Mouse (Mus musculus): ENCODE results near the gene Ercc8. TPM values are rescaled to one million over a fixed set of nuclear protein-coding genes. Genes with fewer than 3 reads are reported as not detected.
A peak's percentile ranks its signal among the peaks of the same experiment; 100 is the strongest.

The Ercc8 gene
- total RNA-seq, 2 experiments from 2014 or later: 15.2 to 16.0 TPM

- DNase-seq (ENCODE audit: low spot score in 2 of 2): peak; percentile 76 to 89
Observed at GRCm38 (mm10) chr13:108214081-108214484, 55.6 kb downstream of the Ercc8 start, which contains the start of gene Elovl7. Gene Elovl7 (plus strand): TSS chr13:108214404.

DNA sequence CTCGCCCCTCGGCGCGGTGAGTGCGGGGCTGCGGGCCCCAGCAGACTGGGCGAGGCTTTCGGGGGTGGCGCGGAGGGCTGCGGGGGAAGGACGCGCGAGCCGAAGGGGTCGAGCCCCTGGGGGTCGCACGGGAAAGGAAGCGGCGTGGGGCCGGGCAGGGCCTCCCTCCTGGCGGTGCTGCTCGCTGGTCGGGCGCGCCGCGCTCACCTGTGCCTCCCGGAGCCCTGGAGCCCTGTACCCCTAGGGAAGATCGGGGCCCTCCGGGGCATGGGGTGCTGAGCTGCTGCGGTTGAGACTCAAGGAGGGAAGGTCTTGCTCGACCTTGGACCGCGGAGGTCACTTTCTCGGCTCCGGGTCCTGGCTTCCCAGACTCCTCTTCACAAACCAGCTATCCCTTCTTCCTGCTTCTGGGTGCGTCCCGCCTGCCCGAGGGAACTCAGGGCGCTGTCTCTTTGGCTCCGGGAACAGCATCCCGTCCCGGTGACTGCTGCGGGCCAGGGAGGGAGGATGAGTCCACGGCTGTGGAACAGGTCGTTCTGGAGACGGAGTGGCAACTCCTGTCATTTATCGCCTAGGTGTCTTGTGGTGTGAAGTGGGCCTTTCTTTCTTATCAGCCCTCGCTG lies 56.1 kb downstream of the Ercc8 start:
- DNase-seq (ENCODE audit: low spot score in 2 of 2): peak; percentile 13 to 31

DNA sequence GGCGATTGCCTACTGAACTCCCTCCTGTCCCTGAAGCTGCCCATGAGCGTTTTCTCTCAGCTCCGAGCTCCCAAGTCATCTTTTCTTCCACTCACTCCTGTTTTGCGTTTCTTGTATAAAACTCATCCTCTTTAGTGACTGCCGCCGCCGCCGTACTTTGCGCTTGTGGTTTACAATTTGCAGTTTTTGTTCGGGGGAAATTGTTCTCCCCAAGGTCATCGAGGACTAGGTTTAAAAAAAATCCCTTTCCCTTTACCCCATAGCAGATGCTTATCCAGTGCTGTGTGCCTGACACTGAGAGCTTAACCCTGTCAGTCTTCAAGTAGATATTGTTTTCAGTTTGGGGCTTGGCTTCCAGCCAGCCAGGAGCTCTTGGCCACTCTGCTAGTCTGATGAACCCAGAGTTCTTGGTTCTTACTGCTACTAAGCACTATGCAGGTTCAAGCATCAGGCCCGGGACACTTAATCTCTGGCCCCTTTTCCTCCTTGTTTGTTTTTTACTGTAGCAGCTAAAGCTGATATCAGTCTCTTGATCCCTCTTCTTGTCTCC lies 56.8 kb downstream of the Ercc8 start:
- DNase-seq (ENCODE audit: low spot score in 2 of 2): no peak

- DNase-seq (ENCODE audit: low spot score in 2 of 2): no peak
Observed at GRCm38 (mm10) chr13:108219773-108220172, 61.2 kb downstream of the Ercc8 start.

DNA sequence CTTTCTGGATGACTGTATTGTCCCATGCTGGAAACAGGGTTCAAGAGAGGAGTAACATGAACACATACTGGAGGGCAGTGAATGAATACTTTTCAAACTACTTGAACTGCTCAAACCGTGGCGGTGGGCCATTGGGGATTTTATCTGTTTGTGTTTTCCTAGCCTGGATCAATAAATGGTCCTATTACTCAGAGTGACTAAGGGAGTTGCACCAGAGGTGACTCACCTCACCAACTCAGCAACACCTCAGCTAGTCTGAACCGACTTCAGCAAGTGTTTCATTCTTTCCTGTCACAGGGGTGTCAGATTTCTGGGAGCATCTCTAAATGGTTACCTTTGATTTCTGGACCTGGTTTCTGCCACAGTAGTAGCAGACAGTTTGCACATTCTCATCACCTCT lies 70.7 kb downstream of the Ercc8 start:
- no peak for DNase-seq (ENCODE audit: low spot score in 2 of 2)

DNA sequence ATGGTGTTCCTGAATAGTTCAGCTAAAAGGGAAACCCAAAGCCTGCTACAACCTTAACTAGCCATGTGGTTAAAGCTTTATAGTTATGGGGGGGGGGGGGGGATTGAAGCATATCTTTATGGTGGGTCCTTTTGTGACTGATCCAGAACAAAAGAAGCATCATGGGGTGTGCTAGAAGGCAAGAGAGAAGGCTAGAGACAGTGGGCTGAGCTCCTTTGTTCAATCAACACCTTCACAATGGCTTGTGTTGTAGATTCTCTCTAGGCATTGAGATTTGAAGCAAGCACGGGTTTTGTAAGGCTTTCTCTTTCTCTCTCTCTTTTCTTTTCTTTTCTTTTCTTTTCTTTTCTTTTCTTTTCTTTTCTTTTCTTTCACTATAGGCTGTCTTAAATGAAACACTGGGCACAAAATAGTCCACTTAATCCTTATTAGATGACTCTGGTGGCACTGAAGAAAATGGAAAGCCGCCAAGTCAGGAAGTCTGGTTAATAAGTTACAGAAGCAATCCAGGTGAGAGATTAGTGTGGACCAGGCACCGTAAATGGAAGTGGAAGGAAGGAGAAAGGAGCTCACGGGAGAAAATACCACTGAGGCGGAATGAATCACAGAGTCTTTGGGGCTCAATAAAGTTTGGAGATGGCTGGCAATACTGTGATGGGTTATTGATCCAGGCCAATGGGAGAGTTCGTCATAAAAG lies 71.3 kb downstream of the Ercc8 start:
- DNase-seq (ENCODE audit: low spot score in 2 of 2): no peak

DNA sequence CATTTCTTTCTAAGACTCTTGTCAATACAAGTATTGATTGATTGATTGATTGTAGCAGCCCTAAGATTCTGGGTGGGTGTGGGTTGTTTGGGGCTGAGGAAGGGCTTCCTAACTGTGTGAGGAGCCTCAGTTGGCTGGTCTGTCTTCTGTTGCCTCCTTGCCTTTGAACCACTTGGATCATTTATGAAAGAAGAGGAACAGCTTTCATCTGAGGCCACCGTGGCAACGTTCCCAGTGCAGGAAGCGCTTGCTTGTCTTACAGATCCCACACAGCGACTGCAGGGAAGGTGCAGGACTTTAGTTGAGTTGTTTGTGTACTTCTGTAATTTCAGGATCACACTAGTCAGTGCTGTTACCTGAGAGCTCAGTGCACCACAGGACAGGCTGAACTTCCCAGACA lies 81.5 kb downstream of the Ercc8 start:
- no peak for DNase-seq (ENCODE audit: low spot score in 2 of 2)

GRCm38 (mm10) chr13:108241715-108242114 lies 83.2 kb downstream of the Ercc8 start:
- DNase-seq (ENCODE audit: low spot score in 2 of 2): no peak

Other genes starting within 250 kb of the Ercc8 start
- 10 to 100 TPM; 40.3 to 43.1 TPM for gene Smim15, start 114.3 kb upstream of the Ercc8 start, total RNA-seq (2021)
- 10 to 100 TPM; 24.0 to 25.2 TPM for gene Ndufaf2, start 108 bp upstream of the Ercc8 start, total RNA-seq (2021)
- 1 to 10 TPM; 5.9 to 6.0 TPM for gene Elovl7, start 55.7 kb downstream of the Ercc8 start, total RNA-seq (2021)
- under 1 TPM; 0.14 to 0.26 TPM for gene Depdc1b, start 157.6 kb downstream of the Ercc8 start, total RNA-seq (2021)

Data from left cerebral cortex, adult 18-20 months (tissue).